Comparison of ENCODE assay signal across 16 mouse cellular contexts in genomic region chr1:43590727-43591126, GRCm38 (mm10).
DNase-seq lines count a peak whose midpoint lies in the region; ATAC-seq and TF ChIP-seq lines count a peak whose summit lies in the region.
"Had no signal": no experiment of that assay in that cellular context is flagged by ENCODE, and none has a peak within 500 bp of the region (broad histone marks: within the 10 kb centered on the region; RNA-seq: fewer than 3 reads in every experiment).

No protein-coding gene starts in this region.

- 85% methylated on average over 1 of the region's 1 CpGs for WGBS in heart, adult 2 months
- 67% methylated on average over 1 of the region's 1 CpGs for WGBS in liver, postnatal 0 days (ENCODE audit: insufficient replicate concordance)
- 71% methylated on average over 1 of the region's 1 CpGs for WGBS in liver, embryonic 11.5 days
- 59% methylated on average over 1 of the region's 1 CpGs for WGBS in limb, embryonic 10.5 days

- H3K9me3 ChIP-seq in liver, postnatal 0 days (ENCODE audit: low read length) = no peaks in the 10 kb centered on the region
- H3K9me3 ChIP-seq in liver, embryonic 11.5 days (ENCODE audit: control insufficient read depth, low read length) = no peaks in the 10 kb centered on the region
- H3K9me3 ChIP-seq in limb, embryonic 10.5 days (replicated peaks) = no peaks in the 10 kb centered on the region
- H3K9me3 ChIP-seq: embryonic facial prominence, embryonic 13.5 days; forebrain, embryonic 13.5 days; heart, embryonic 13.5 days; hindbrain, embryonic 10.5 days; limb, embryonic 15.5 days; lung, embryonic 15.5 days; midbrain, embryonic 12.5 days had no signal

- no peak for ATAC-seq in liver, postnatal 0 days
- no peak for ATAC-seq in liver, embryonic 11.5 days (replicated peaks; ENCODE audit: low FRiP score)
- ATAC-seq: forebrain, embryonic 13.5 days had no signal

- no peak for TF ChIP-seq POLR2A in heart, adult 2 months (IDR thresholded peaks at IDR 0.05; ENCODE audit: insufficient read depth, low read depth, low read length)

- intact Hi-C loops in heart, adult 2 months (cut with DNase I) = no loop called here
- intact Hi-C loops in left cerebral cortex, postnatal 4 days (cut with DNase I) = no loop called here

- H3K4me2 ChIP-seq in liver, postnatal 0 days (ENCODE audit: low read depth, low read length) = no peak overlapping the region
- H3K4me2 ChIP-seq in liver, embryonic 11.5 days = no peak overlapping the region
- H3K4me2 ChIP-seq: embryonic facial prominence, embryonic 13.5 days; forebrain, embryonic 13.5 days; heart, embryonic 13.5 days; limb, embryonic 15.5 days; lung, embryonic 15.5 days; midbrain, embryonic 12.5 days had no signal

- H3K4me3 ChIP-seq in heart, adult 2 months = no peak overlapping the region
- H3K4me3 ChIP-seq in liver, postnatal 0 days (ENCODE audit: low read depth, low read length) = no peak overlapping the region
- H3K4me3 ChIP-seq in liver, embryonic 11.5 days (ENCODE audit: low read depth, low read length) = no peak overlapping the region
- no peak overlapping the region for H3K4me3 ChIP-seq in limb, embryonic 10.5 days
- H3K4me3 ChIP-seq: embryonic facial prominence, embryonic 13.5 days; forebrain, embryonic 13.5 days; heart, embryonic 13.5 days; hindbrain, embryonic 10.5 days; limb, embryonic 15.5 days; lung, embryonic 15.5 days; midbrain, embryonic 12.5 days had no signal

- no peak for TF ChIP-seq EP300 in heart, adult 2 months (IDR thresholded peaks at IDR 0.05; ENCODE audit: insufficient read depth, low read depth, low read length)
- TF ChIP-seq EP300 in liver, postnatal 0 days (IDR thresholded peaks at IDR 0.05; ENCODE audit: low read depth) = no peak

- H3K27me3 ChIP-seq in heart, adult 2 months (ENCODE audit: control insufficient read depth, insufficient read depth, low read length) = no peaks in the 10 kb centered on the region
- no peaks in the 10 kb centered on the region for H3K27me3 ChIP-seq in liver, postnatal 0 days (ENCODE audit: insufficient read depth, low read length)
- no peaks in the 10 kb centered on the region for H3K27me3 ChIP-seq in liver, embryonic 11.5 days (replicated peaks; ENCODE audit: control insufficient read depth, insufficient read depth, low read length)
- H3K27me3 ChIP-seq in limb, embryonic 10.5 days (ENCODE audit: low read depth, poor library complexity, severe bottlenecking) = no peaks in the 10 kb centered on the region
- H3K27me3 ChIP-seq: embryonic facial prominence, embryonic 13.5 days; forebrain, embryonic 13.5 days; heart, embryonic 13.5 days; limb, embryonic 15.5 days; lung, embryonic 15.5 days; midbrain, embryonic 12.5 days had no signal

- H3K27ac ChIP-seq in heart, adult 2 months = no peak overlapping the region
- H3K27ac ChIP-seq in liver, postnatal 0 days (ENCODE audit: low read depth) = no peak overlapping the region
- H3K27ac ChIP-seq in liver, embryonic 11.5 days (ENCODE audit: low read depth, low read length) = no peak overlapping the region
- peak overlapping the region; percentile 82; the same call in 1 of the 2 replicates for H3K27ac ChIP-seq in limb, embryonic 10.5 days
- H3K27ac ChIP-seq: embryonic facial prominence, embryonic 13.5 days; forebrain, embryonic 13.5 days; heart, embryonic 13.5 days; hindbrain, embryonic 10.5 days; limb, embryonic 15.5 days; lung, embryonic 15.5 days; midbrain, embryonic 12.5 days had no signal

- TF ChIP-seq CTCF in heart, adult 2 months (IDR thresholded peaks at IDR 0.05) = peak; percentile 11; the same call in 1 of the 2 replicates
- 0 out of 2 replicates have a peak, but pooled peaks have one; percentile 6 for TF ChIP-seq CTCF in liver, postnatal 0 days (IDR thresholded peaks at IDR 0.05; ENCODE audit: low read depth)

- no peak overlapping the region for H3K9ac ChIP-seq in heart, adult 2 months (ENCODE audit: low read depth, low read length)
- H3K9ac ChIP-seq in liver, postnatal 0 days (replicated peaks) = no peak overlapping the region
- H3K9ac ChIP-seq in liver, embryonic 11.5 days (ENCODE audit: low read depth, low read length) = no peak overlapping the region
- H3K9ac ChIP-seq: embryonic facial prominence, embryonic 13.5 days; forebrain, embryonic 13.5 days; heart, embryonic 13.5 days; limb, embryonic 15.5 days; lung, embryonic 15.5 days; midbrain, embryonic 12.5 days had no signal

- no peaks in the 10 kb centered on the region for H3K79me2 ChIP-seq in heart, adult 2 months (replicated peaks; ENCODE audit: control insufficient read depth, insufficient read depth, low read length)

- DNase-seq in heart, adult 2 months = no peak
- DNase-seq in heart, adult 8-10 months (ENCODE audit: low spot score) = no peak
- no peak for DNase-seq in liver, postnatal 0 days
- no peak for DNase-seq in liver, embryonic 11.5 days (ENCODE audit: low spot score)
- DNase-seq in limb, embryonic 10.5 days (ENCODE audit: low spot score) = no peak
- DNase-seq in thymus, postnatal 25 days = peak; percentile 56
- no peak for DNase-seq in left cerebral cortex, postnatal 4 days
- no peak for DNase-seq in cerebellum, postnatal 4 days (ENCODE audit: low spot score in 2 of 2)
- DNase-seq: adrenal gland, postnatal 10 days had no signal

- H3K4me1 ChIP-seq in heart, adult 2 months (ENCODE audit: control insufficient read depth, insufficient read depth, low read length) = no peaks in the 10 kb centered on the region
- H3K4me1 ChIP-seq in liver, postnatal 0 days (ENCODE audit: insufficient read depth) = no peaks in the 10 kb centered on the region
- H3K4me1 ChIP-seq in liver, embryonic 11.5 days (replicated peaks; ENCODE audit: control insufficient read depth, insufficient read depth, low read length) = no peaks in the 10 kb centered on the region
- peaks cover 26% of the 10 kb centered on the region for H3K4me1 ChIP-seq in limb, embryonic 10.5 days
- H3K4me1 ChIP-seq: midbrain, embryonic 12.5 days had no signal

- H3K36me3 ChIP-seq in heart, adult 2 months (ENCODE audit: control insufficient read depth, insufficient read depth, low read length) = no peaks in the 10 kb centered on the region
- H3K36me3 ChIP-seq in liver, postnatal 0 days (replicated peaks; ENCODE audit: insufficient read depth, low read length) = no peaks in the 10 kb centered on the region
- H3K36me3 ChIP-seq in liver, embryonic 11.5 days (ENCODE audit: control insufficient read depth, insufficient read depth, low read length) = no peaks in the 10 kb centered on the region
- no peaks in the 10 kb centered on the region for H3K36me3 ChIP-seq in limb, embryonic 10.5 days
- H3K36me3 ChIP-seq: embryonic facial prominence, embryonic 13.5 days; heart, embryonic 13.5 days; hindbrain, embryonic 10.5 days; limb, embryonic 15.5 days; lung, embryonic 15.5 days; midbrain, embryonic 12.5 days had no signal
